Mouse (Mus musculus): ENCODE data around the gene Ran.

The Ran gene

GRCm38 (mm10) chr5:129015540-129015939 lies 4.3 kb upstream of the Ran start:
- DNase-seq (ENCODE audit: low spot score) = no peak

GRCm38 (mm10) chr5:129016370-129016769 lies 3.5 kb upstream of the Ran start:
- DNase-seq (ENCODE audit: low spot score) = no peak

- no peak for DNase-seq (ENCODE audit: low spot score)
Measured at GRCm38 (mm10) chr5:129018782-129019489, 933 bp upstream of the Ran start.

DNA sequence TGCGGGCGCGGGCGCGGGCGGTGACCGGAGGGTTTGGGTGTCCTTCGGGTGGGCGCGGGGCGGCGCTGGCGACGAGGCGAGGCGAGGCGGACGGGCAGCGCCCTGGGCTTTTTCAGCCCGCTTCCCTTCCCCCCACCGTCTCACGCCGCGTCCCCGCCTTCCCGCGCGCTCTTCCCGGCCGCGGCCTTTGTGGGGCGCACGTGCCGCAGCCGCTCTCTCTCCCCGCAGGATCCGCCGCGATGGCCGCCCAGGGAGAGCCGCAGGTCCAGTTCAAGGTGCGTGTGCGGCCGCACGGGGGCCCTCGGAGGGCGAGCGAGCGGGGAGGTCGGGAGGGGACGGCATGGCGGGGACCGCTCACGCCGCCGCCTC lies 415 bp downstream of the Ran start:
- DNase-seq (ENCODE audit: low spot score) = no peak

GRCm38 (mm10) chr5:129020731-129021130 lies 862 bp downstream of the Ran start:
- no peak for DNase-seq (ENCODE audit: low spot score)

GRCm38 (mm10) chr5:129025048-129025447 lies 5.2 kb downstream of the Ran start:
- no peak for DNase-seq (ENCODE audit: low spot score)

GRCm38 (mm10) chr5:129025725-129026124 lies 5.9 kb downstream of the Ran start:
- DNase-seq (ENCODE audit: low spot score) = no peak

DNA sequence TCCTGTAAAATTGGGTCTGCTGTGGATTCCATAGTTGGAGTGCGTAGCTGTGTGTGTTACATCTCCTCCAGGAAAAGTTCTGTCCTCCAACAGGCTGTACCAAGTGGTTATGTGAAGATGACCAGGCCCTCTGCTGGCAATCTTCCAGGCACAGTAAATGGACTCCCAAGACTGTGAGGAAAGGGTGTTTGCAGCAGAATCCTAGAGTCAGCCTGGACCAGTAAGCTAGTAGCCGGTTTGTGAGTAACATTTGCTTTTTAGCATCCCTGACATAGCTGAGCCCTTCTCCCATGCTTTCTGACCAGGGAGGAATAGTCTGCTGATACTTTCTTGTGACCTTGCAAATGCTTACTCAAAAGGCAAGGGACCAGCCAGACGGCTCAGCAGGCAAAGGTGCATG lies 6.3 kb downstream of the Ran start:
- no peak for DNase-seq (ENCODE audit: low spot score)

DNA sequence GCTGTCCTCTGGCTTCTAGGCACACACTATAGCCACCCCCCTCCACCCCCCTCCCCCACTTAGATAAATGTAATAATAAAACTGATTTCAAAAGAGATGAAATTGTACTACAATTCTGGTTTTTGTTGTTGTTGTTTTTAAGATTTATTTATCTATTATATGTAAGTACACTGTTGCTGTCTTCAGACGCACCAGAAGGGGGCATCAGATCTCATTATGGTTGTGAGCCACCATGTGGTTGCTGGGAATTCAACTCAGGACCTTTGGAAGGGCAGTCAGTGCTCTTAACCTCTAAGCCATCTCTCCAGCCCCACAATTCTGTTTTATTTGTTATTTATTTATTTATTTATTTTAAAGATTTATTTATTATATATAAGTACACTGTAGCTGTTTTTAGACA lies 6.8 kb downstream of the Ran start:
- no peak for DNase-seq (ENCODE audit: low spot score)

DNA sequence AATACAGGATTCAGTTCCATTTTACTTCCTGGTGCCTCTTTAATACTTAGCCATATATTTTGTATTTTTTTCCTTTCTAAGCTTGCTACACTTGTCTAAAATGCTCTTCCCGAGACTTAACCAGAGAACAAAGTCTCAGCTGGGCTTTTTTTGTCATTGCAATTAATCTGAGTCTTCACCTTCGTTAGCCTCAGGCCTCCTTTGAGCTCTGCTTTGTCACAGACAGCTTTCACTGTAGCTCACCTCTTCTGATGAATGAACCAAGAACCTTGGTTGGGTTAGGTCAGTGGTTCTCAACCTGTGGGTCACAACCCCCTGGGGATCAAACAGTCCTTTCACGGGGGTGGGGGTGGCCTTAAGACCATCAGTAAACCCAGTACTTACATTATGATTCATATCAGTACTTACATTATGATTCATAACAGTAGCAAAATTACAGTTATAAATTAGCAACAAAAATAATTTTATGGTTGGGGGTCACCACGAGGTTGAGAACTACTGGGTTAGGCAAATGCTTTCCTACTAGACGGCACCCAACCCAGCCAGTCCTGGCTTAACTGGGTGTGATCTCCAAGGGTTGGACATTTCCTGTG lies 9.4 kb downstream of the Ran start:
- no peak for DNase-seq (ENCODE audit: low spot score)

GRCm38 (mm10) chr5:129036678-129037077 lies 16.8 kb downstream of the Ran start:
- no peak for DNase-seq (ENCODE audit: low spot score)

DNA sequence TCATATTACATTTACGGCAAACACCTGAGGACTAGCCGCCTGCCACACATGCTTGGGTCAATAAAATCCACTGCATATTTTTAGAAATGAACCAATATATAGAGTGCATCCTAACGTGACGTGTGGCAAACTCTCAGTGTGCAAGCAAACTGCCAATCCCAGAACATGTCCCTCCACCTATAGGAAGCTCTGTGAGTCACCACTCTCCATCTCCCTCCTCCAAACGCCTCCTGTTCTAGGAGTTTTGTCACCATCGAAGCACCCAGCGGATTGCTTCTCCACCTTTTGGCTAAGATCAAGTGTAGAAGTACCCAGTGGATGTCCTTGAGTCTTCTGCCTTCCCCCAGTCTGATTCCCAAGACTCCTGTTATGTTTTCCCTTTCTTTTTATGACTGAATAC lies 17.9 kb downstream of the Ran start:
- DNase-seq (ENCODE audit: low spot score) = no peak

GRCm38 (mm10) chr5:129045641-129046580 lies 26.0 kb downstream of the Ran start:
- DNase-seq (ENCODE audit: low spot score) = no peak

DNA sequence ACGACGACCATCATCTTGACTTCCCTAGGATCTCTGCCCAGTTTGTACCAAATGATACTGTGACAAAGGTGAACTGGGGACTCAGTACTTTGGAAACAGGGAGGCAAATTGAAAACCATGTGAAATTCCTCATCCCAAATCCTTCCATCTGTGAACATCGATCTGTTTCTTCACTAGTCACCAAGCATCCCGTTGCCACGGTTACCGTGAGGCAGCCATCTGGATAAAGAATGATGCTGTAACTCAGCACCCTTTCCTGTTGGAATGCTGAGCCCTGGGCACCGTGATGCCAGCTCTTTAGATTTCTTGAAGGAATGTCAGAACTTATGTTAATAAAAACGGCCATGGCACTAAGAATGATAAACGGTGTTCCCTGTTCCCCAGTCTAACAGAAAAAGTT lies 29.5 kb downstream of the Ran start:
- DNase-seq (ENCODE audit: low spot score) = no peak

- DNase-seq (ENCODE audit: low spot score) = no peak
Measured at GRCm38 (mm10) chr5:129051910-129052309, 32.0 kb downstream of the Ran start.

DNA sequence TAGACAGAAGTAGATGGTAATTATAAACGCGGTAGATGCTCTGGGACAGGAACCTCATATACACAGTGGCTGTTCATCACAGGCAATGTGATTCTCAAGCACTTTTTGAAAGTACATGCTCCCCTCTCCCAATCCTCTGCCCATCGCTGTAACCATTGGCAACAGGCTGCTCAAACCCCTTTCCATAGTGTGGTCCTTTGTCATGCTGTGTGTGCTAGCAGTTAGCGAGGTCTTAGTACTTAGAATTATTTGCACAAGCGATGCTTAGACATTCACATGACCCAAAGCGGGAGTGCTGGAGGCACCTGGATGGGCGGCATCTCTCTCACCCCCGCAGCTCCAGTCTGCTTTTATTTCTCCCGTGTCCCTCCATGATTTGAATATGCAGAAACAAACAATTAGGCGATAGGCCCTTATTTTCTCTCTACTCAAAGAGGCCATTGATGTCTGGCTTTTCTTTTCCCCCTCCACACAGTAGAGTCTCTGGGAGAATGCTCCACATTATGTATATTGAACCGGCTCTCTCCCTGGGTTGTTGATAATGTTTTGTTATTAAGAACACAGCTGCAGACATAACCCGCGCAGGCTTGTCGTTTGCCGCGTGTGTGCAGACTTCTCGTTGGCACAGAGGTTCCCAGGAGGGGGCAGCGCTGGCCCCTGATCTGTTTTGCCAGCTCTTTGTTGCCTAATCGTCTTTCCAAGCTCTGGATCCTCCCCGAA lies 32.9 kb downstream of the Ran start:
- DNase-seq (ENCODE audit: low spot score) = no peak

DNA sequence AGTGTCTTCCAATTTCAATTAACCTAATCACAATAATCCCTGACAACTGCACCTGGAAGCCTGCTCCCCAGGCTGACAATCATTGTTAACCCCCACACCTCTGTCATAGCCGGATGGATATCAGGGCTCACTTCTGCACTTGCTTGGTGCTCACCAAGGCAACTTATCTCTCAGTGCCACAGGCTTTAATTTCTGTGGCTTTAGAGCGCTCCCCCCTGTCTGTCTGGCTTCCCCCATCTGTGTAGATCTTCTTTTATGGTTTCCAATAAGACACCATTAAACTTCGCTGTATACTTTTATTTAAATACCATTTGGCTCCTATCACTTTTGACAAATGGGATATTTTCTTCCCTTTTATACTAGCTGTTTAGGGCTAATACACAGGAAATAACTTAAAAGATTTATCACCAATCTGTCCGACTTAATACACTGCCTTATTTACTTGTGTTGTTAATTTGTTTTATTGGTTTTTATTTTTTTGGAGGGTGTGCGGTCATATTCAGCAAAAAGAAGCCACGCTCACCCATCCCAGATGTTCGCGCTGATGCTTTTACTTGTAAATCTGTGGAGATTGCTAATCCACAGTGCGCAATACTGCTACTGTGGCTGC lies 34.9 kb downstream of the Ran start:
- no peak for DNase-seq (ENCODE audit: low spot score)

- no peak for DNase-seq (ENCODE audit: low spot score)
Measured at GRCm38 (mm10) chr5:129059116-129059515, 39.2 kb downstream of the Ran start.

DNA sequence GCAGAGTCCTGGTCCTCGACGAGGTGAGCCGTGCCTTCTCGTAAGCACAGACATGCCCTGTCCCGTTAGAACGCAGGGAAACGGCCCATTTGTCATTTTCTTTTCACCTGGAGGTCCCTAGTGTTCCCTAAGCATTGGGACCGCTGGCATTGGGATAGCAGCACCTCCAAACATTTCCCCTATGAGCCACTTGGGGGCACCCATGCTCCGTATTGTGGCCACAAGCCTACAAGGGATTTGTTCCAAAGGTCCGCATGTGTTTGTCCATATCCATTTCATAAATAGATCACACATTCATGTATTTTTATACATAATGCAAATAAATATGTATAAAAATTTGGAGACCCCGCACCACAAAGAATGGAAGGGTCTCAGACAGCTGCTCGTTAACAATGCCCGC lies 41.7 kb downstream of the Ran start:
- DNase-seq (ENCODE audit: low spot score) = no peak

DNA sequence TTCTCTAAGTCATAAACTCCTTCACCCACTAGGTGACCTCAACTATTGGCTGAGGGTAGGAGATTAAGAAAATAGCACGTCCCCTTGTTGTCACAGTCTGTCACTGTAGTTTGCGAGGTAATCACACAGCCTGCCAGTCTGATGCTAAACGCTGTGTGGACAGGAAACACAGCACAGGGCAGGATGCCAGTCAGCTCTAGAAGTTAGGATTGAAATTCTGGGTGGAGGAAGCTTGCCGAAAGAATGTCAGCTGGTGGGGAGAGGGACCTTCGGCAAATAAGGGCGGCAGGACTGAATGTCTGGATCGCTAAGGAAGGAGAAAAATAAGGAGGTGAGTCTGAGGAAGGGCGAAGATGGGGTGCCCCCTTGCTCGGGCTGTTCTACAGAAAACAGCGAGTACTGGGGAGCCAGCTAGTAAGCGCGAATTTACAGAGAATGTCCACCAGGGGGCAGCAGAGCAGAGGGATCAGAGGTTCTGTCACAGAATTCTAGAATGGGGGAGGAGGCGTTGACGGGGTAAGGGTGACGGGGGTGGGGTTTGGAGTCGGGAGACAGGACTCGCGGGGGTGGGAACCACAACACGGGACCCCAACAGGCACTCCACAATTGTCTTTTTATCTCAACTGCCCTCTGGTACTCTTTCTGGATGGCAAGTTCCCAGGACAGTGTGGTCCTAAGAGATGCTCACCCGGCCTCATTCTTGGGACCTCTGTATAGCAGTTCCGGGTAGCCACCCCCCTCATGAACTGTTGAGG lies 43.3 kb downstream of the Ran start:
- DNase-seq (ENCODE audit: low spot score) = peak; percentile 64

GRCm38 (mm10) chr5:129063792-129064087 lies 43.9 kb downstream of the Ran start:
- no peak for DNase-seq (ENCODE audit: low spot score)
